Mouse (Mus musculus): ENCODE measurements around the gene Ndufs6. TPM values are rescaled to one million over a fixed set of nuclear protein-coding genes. Genes with fewer than 3 reads are reported as not detected.

Ndufs6 gene
- polyA plus RNA-seq, 2 experiments: 158 to 302 TPM

DNA sequence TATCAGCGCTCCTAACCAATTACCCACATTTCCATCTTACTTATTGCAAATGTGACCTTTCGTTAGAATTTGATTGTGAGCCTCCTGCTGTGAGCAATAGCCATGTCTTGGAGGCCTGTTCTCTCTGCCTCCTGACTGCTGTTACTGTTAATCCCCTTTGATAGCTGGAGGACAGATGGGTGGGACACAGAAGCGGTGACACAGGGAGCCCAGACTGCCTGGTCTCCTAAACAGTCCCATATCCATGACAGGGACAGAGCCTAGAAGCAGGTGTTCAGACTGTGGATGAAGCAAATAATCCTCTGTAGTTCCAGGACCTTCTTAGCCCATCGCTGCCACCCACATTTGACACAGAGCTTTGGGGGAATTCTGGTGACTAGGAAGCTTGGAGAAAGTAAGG, 21.9 kb downstream of the Ndufs6 start:
- ATAC-seq (ENCODE audit: insufficient read depth) (no peak), DNase-seq (ENCODE audit: low read depth in 3 of 3, low spot score in 3 of 3) (no peak)
- no peaks in the 10 kb centered on the region for H3K9me3 ChIP-seq (ENCODE audit: control insufficient read depth, low read length)
- H3K27me3 ChIP-seq (ENCODE audit: control insufficient read depth, insufficient read depth, low read length): no peaks in the 10 kb centered on the region
- H3K27ac ChIP-seq: no peak overlapping the region
- TF ChIP-seq CTCF (IDR thresholded peaks at IDR 0.05; ENCODE audit: low read depth) (no peak), EP300 (IDR thresholded peaks at IDR 0.05; ENCODE audit: low read depth) (no peak)
- H3K4me1 ChIP-seq (replicated peaks; ENCODE audit: control insufficient read depth in 2 of 2, insufficient read depth in 2 of 2, low read length in 1 of 2): no peaks in the 10 kb centered on the region
- H3K4me3 ChIP-seq (ENCODE audit: insufficient read depth in 1 of 2, low read depth in 2 of 2, low read length in 2 of 2): no peak overlapping the region
- no peaks in the 10 kb centered on the region for H3K36me3 ChIP-seq (replicated peaks; ENCODE audit: control insufficient read depth, insufficient read depth, low read depth)
- no peak overlapping the region for H3K4me2 ChIP-seq (ENCODE audit: low read depth)
- H3K9ac ChIP-seq (replicated peaks): no peak overlapping the region
- WGBS (ENCODE audit: insufficient replicate concordance): 66% methylated on average over 4 of the region's 4 CpGs

DNA sequence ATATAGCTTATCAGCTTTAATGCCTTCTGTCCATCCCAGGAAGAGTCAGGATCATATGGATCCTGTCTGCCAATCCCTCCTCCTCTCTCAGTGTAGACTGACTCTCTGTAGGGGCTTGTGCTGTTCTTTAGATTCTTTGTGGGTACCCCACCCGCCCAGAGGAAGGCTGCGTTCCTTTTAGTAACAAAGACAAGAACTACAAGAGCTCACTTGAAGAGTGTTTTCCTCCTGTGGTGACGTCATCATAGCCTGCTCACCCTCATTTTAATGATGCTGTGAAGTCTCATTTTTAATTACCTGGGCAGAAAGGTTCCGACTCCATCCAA, 22.3 kb downstream of the Ndufs6 start:
- no peaks in the 10 kb centered on the region for H3K27me3 ChIP-seq (ENCODE audit: control insufficient read depth, insufficient read depth, low read length)
- ATAC-seq (ENCODE audit: insufficient read depth) (no peak), DNase-seq (ENCODE audit: low read depth in 3 of 3, low spot score in 3 of 3) (no peak)
- no peak overlapping the region for H3K27ac ChIP-seq
- no peak overlapping the region for H3K9ac ChIP-seq (replicated peaks)
- H3K4me2 ChIP-seq (ENCODE audit: low read depth): no peak overlapping the region
- H3K9me3 ChIP-seq (ENCODE audit: control insufficient read depth, low read length): no peaks in the 10 kb centered on the region
- no peaks in the 10 kb centered on the region for H3K36me3 ChIP-seq (replicated peaks; ENCODE audit: control insufficient read depth, insufficient read depth, low read depth)
- 55% methylated on average over 4 of the region's 4 CpGs for WGBS (ENCODE audit: insufficient replicate concordance)
- no peaks in the 10 kb centered on the region for H3K4me1 ChIP-seq (replicated peaks; ENCODE audit: control insufficient read depth in 2 of 2, insufficient read depth in 2 of 2, low read length in 1 of 2)
- H3K4me3 ChIP-seq (ENCODE audit: insufficient read depth in 1 of 2, low read depth in 2 of 2, low read length in 2 of 2): no peak overlapping the region
- TF ChIP-seq CTCF (IDR thresholded peaks at IDR 0.05; ENCODE audit: low read depth) (no peak), EP300 (IDR thresholded peaks at IDR 0.05; ENCODE audit: low read depth) (no peak)

DNA sequence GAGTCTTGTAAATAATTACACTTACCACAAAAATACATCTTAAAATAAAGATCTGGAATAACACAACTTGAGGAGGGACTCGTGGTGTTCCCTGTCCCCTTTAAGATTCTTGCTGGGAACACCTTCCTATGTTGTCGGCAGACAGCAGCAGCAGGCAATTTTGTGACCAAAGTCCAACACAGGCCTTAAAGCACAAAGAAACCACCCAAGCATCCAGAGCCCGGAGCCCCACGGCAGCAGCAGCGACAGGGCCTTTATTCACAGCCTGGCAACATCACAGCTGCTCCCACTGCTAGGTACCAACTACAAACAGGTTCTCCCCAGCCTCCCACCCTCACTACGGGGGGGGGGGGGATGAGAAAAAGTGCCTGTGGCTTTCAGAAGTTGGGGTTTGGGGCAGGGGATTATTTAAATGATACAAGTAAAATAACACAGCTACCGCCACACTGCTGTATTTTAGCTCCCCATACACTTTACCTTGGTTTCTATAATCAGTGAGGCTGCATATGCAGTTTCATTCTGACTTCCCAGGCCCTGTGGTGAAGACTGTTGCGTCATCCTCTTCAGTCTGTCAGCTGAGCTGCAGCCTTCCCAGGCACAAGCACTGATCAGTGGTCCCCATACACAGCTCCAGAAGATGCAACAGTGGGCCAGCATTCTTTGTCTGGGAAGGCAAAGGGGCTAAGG, 22.8 kb downstream of the Ndufs6 start:
- H3K36me3 ChIP-seq (replicated peaks; ENCODE audit: control insufficient read depth, insufficient read depth, low read depth): no peaks in the 10 kb centered on the region
- H3K4me1 ChIP-seq (replicated peaks; ENCODE audit: control insufficient read depth in 2 of 2, insufficient read depth in 2 of 2, low read length in 1 of 2): no peaks in the 10 kb centered on the region
- H3K9ac ChIP-seq (replicated peaks): no peak overlapping the region
- no peak for DNase-seq (ENCODE audit: low read depth in 3 of 3, low spot score in 3 of 3)
- no peaks in the 10 kb centered on the region for H3K9me3 ChIP-seq (ENCODE audit: control insufficient read depth, low read length)
- H3K4me3 ChIP-seq (ENCODE audit: insufficient read depth in 1 of 2, low read depth in 2 of 2, low read length in 2 of 2): no peak overlapping the region
- no peak overlapping the region for H3K27ac ChIP-seq
- no peak for ATAC-seq (ENCODE audit: insufficient read depth)
- no peaks in the 10 kb centered on the region for H3K27me3 ChIP-seq (ENCODE audit: control insufficient read depth, insufficient read depth, low read length)
- no peak for TF ChIP-seq EP300 (IDR thresholded peaks at IDR 0.05; ENCODE audit: low read depth)
- 53% methylated on average over 8 of the region's 8 CpGs for WGBS (ENCODE audit: insufficient replicate concordance)
- H3K4me2 ChIP-seq (ENCODE audit: low read depth): no peak overlapping the region

DNA sequence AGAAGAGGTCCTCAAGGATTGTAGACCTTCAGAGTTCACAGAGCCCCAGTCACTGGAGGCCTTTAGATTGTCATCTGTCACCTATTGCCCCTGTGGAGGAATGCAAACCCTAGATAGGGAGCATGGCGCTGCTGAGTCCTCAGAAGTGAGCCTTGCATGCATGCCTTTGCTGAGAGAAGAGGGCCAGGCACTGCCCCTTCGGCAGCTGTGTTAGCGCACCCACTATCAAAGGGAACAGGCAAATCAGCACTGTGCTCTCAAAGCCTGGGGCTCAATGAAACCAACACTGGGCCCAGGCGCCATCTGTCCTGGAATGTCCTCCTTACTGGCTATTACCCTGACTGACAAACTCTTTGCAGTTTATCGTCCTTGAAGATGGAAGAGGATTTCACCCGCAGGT, 23.6 kb downstream of the Ndufs6 start:
- no peak overlapping the region for H3K9ac ChIP-seq (replicated peaks)
- no peak overlapping the region for H3K4me2 ChIP-seq (ENCODE audit: low read depth)
- no peaks in the 10 kb centered on the region for H3K36me3 ChIP-seq (replicated peaks; ENCODE audit: control insufficient read depth, insufficient read depth, low read depth)
- no peaks in the 10 kb centered on the region for H3K9me3 ChIP-seq (ENCODE audit: control insufficient read depth, low read length)
- WGBS (ENCODE audit: insufficient replicate concordance): 35% methylated on average over 6 of the region's 6 CpGs
- no peaks in the 10 kb centered on the region for H3K27me3 ChIP-seq (ENCODE audit: control insufficient read depth, insufficient read depth, low read length)
- no peak for TF ChIP-seq EP300 (IDR thresholded peaks at IDR 0.05; ENCODE audit: low read depth)
- TF ChIP-seq CTCF (IDR thresholded peaks at IDR 0.05; ENCODE audit: low read depth): no peak
- peaks cover 0 to 2% of the 10 kb centered on the region in 2 experiments; a peak in 1 of 4 replicates for H3K4me1 ChIP-seq (replicated peaks; ENCODE audit: control insufficient read depth in 2 of 2, insufficient read depth in 2 of 2, low read length in 1 of 2)
- no peak for DNase-seq (ENCODE audit: low read depth in 3 of 3, low spot score in 3 of 3)
- no peak overlapping the region for H3K27ac ChIP-seq
- no peak overlapping the region for H3K4me3 ChIP-seq (ENCODE audit: insufficient read depth in 1 of 2, low read depth in 2 of 2, low read length in 2 of 2)
- ATAC-seq (ENCODE audit: insufficient read depth): no peak

DNA sequence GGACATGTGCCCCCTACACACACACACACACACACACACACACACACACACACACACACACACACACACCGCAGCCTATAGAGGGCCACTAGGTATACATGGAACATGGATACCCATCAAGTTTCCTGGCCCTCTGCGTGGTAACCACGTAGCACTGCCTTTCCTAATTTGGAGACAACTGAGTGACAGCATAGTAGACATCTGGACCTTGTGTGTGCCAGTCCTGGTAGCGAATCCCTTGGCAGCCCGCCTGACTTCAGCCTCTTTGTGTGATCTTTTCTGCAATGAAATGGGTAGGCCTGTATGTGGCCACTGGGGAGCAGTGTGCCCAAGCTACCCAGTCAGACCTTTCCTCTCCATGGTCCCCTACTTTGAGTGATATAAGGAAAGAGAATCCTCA, 29.0 kb downstream of the Ndufs6 start:
- TF ChIP-seq CTCF (IDR thresholded peaks at IDR 0.05; ENCODE audit: low read depth): no peak
- no peak for TF ChIP-seq EP300 (IDR thresholded peaks at IDR 0.05; ENCODE audit: low read depth)
- DNase-seq (ENCODE audit: low read depth in 3 of 3, low spot score in 3 of 3): no peak
- H3K4me2 ChIP-seq (ENCODE audit: low read depth): no peak overlapping the region
- no peak overlapping the region for H3K9ac ChIP-seq (replicated peaks)
- H3K27me3 ChIP-seq (ENCODE audit: control insufficient read depth, insufficient read depth, low read length): no peaks in the 10 kb centered on the region
- H3K9me3 ChIP-seq (ENCODE audit: control insufficient read depth, low read length): no peaks in the 10 kb centered on the region
- no peak overlapping the region for H3K4me3 ChIP-seq (ENCODE audit: insufficient read depth in 1 of 2, low read depth in 2 of 2, low read length in 2 of 2)
- H3K36me3 ChIP-seq (replicated peaks; ENCODE audit: control insufficient read depth, insufficient read depth, low read depth): no peaks in the 10 kb centered on the region
- no peak overlapping the region for H3K27ac ChIP-seq
- ATAC-seq (ENCODE audit: insufficient read depth): no peak
- 77% methylated on average over 5 of the region's 5 CpGs for WGBS (ENCODE audit: insufficient replicate concordance)
- peaks cover 0 to 4% of the 10 kb centered on the region in 2 experiments; a peak in 1 of 4 replicates for H3K4me1 ChIP-seq (replicated peaks; ENCODE audit: control insufficient read depth in 2 of 2, insufficient read depth in 2 of 2, low read length in 1 of 2)
